Mouse (Mus musculus) spleen, embryonic (tissue): Measurements from ENCODE around the gene Rergl.

Source experiments
- CTCF ChIA-PET: fragments of 350-600 bp; sonication (Branson Sonifier 250); formaldehyde crosslinking; loops from one replicate; lab custom pipeline; 2022; lab: Charles Lee

Gene Rergl

DNA sequence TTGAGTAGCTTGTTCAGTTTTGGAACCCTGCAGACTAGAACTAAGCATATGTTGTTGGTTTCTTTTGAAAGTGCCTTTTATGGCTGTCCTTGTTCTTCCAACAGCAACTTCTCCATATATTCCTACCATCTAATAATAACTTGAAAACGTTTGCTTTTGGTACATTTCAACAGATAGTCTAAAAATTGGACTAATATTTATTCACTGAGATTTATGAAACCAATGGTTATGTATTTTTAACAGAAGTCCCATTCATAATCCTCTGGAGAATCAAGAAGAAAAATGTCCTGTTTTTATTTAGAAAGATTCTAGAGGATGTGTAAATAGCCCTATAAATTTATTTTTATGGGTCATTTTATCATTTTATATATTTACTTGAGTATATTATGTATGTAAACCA is at the start of gene Rergl:
TSS of gene Rergl (minus strand) at position 101 of the 400 bp plus-strand sequence.
- CTCF ChIA-PET = no interaction called here

- CTCF ChIA-PET = no interaction called here
Observed at GRCm38 (mm10) chr6:139538469-139538868, 36.7 kb upstream of the Rergl start.

DNA sequence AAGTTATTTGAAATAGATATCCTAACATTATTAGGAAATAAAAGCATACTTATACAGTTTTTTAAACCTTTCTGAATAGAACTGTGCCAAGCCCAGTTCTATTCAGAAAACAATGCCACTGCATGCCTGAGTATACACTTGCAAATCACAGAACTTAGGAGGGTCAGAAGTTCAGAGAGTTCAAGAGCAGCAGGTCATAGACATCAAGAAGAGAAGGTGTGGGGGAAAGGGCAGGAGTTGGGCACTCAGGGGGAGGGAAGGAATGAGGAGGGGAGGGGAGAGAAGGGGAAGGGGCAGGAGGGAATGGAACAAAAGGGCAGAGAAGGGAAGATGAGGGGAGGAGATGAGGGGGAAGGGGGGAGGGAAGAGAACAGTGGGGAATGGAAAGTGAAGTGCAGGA is 23.6 kb upstream of the Rergl start:
- CTCF ChIA-PET = no interaction called here

- CTCF ChIA-PET = no interaction called here
Observed at GRCm38 (mm10) chr6:139524288-139524687, 22.5 kb upstream of the Rergl start.

- CTCF ChIA-PET = no interaction called here
Observed at GRCm38 (mm10) chr6:139514938-139515510, 13.2 kb upstream of the Rergl start.

GRCm38 (mm10) chr6:139479730-139480129 is 22.0 kb downstream of the Rergl start:
- CTCF ChIA-PET = no interaction called here

GRCm38 (mm10) chr6:139464980-139465379 is 36.8 kb downstream of the Rergl start:
- CTCF ChIA-PET = no interaction called here

GRCm38 (mm10) chr6:139464292-139464691 is 37.5 kb downstream of the Rergl start:
- CTCF ChIA-PET = no interaction called here

DNA sequence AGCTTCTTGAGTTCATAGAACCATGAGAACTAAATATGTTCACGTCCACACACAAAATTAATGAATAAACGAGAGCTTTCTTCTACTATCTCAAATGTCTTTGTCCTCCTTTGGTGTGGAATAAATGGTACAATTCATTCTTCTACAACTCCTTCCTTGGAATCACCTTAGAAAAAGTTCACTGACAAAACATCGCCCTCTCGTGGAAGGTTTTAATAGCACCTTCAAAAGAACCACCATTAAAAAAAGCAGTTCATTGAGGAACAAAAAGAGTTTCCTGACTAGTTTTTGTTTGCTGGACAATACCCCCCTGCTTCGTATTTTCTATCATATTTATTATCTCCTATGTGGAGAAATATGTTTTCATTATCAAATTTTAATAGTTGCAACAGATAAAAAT is 40.7 kb downstream of the Rergl start:
- CTCF ChIA-PET = no interaction called here

- CTCF ChIA-PET = no interaction called here
Observed at GRCm38 (mm10) chr6:139460470-139460869, 41.3 kb downstream of the Rergl start.

DNA sequence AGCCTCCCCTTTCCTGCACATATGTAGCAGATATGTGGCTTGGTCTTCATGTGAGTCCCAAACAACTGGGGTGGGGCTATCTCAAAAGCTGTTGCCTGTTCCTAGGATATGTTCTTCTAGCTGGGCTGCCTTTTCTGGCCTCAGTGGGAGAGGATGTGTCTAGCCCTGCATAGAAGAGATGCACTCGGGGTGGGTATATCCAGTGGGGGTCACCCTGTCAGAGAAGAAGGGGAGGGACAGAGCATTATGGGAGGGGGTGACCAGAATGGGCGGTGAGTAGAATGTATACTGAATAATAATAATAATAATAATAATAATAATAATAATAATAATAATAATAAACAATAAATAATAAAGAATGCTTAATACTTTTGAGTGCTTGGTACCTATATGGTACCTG is 57.8 kb downstream of the Rergl start:
- CTCF ChIA-PET = no interaction called here
